Mouse (Mus musculus) frontal cortex, postnatal 10 days (tissue): ENCODE data around the gene Akt3.
A peak's percentile ranks its signal among the peaks of the same experiment; 100 is the strongest.

Experiments used
- DNase-seq, 2 experiments: peaks; one replicate each; pipeline ENCODE4 v3.0.0; 2022; ENCODE audit warnings: low spot score in 2 of 2, mixed read lengths in 1 of 2

The Akt3 gene

DNA sequence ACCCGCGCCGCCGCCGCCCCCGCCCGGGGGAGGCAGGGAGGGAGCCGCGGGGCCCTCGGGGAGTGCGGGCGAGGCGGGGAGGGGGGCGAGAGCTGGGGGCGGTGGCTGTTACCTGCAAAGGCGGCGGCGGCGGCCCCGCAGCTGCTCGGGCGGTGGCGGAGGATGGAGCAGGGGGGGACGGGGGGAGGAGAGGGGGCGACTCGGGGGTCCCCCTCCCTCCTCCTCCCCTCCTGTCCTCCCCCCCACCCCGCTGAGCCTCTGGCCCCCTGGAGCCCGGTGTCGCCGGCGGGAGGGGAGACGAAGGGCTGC, at the start of gene Akt3:
Gene Akt3 (minus strand): TSS at position 170 of the 309 bp plus-strand sequence.
- no peak for DNase-seq

DNA sequence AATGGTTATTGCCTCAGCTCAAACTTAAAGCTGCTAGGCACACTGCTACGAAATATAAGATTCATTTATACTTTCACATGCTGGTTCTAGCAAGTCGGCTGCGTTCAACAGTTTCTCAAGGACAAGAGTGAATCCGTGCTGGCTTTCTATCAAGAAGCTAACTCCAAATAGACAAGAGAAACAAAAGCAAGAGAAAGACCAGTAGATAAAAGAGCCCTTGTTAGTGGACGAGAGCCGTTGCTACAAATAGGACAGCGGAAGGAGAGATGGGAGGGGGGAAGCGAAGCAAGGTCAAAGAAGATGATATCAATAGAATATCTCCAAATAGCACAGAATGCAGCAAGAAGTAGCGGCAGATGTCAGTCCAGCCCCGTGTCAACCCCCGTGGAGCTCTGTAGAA, 49.5 kb upstream of the Akt3 start:
- DNase-seq: peak; percentile 17 to 20

DNA sequence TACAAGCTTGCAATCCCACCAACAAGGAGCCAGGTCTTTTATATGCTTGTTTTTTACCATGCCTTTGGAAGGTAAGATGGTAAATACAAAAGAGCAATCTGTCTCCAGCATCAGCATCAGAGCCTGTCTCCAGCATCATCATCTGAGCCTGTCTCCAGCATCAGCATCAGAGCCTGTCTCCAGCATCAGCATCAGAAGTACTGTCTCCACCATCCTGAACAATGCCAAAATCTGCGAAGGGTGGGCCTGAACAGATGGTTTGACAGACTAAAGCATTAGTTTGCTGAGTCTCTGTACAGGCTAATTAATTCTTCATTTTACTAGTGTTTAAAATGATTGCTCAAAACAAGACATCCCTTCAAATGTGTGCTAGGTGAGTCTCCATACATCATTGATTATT, 40.2 kb upstream of the Akt3 start:
- DNase-seq: no peak

DNA sequence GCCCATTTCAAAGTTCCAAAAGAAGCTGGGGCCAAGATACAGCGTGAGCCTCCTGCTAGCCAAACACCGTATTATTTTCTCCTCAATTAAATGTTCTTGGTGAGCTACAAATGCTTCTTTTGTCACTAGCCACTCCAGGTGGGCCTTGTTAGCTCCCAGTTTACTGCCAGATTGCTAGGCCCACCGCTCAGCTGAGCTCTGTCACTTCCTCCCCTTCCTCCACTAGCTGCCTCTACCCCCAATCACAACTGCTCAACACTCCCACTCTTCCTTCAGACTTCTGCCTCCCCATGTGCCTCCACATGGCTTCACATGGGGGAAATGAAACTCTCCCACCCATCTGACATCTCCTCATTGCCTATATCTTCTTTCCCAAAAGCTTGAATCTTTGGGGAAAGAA, 28.8 kb upstream of the Akt3 start:
- DNase-seq: no peak

DNA sequence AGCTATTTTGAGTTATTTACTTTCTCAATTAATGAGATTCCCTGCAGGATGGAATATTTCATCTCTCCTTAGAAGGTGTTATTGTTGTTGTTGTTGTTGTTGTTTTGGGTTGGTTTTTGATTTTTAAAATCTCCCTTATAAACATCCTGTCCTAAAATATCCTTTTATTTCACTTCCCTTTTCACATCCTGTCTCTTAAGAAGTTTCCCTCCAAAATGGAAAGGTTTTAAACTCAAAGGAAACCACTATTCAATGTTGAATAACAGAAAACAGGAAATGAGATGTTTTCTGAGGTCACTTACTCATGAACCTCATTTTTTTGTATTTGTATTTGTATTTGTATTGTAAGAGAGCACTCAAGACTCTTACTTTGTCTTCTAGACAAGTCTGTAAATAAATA, 23.9 kb upstream of the Akt3 start:
- no peak for DNase-seq

DNA sequence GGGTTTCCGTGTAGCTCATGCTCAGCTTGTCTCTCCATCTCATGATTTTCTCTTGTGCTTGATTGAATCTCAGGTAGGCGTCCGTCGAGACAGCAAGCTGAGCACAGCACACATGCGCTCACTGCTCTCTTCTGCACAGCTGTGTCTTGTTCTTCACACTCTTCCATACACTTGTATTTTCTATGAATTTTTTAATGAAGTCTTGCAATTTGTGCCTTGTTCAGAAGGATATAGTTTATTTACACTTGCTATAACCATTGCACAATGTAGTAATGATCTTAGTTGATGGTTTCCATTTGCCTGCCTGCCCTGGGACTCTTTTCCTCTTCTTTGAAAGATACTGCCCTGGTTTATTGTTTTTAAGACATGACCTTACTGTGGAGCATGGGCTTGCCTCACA, 19.4 kb upstream of the Akt3 start:
- DNase-seq: no peak

DNA sequence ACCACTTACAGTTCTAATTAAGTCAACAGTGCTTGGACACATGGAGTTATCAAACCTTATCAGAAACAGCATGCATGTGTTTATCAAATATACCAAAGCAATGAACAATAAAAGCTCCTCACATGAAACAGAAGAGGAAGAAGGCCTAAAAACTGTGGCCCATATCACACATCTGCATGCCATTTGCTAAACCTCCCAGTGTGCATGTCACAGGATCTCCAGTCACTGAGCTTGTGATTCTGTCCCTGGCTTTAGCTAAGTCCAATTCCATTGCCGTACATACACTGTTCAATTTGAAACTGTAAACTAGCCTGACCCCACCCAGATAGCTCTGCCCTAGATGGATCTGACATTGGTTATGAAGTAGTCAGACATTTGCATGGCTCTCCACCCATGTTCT, 9.6 kb upstream of the Akt3 start:
- no peak for DNase-seq

DNA sequence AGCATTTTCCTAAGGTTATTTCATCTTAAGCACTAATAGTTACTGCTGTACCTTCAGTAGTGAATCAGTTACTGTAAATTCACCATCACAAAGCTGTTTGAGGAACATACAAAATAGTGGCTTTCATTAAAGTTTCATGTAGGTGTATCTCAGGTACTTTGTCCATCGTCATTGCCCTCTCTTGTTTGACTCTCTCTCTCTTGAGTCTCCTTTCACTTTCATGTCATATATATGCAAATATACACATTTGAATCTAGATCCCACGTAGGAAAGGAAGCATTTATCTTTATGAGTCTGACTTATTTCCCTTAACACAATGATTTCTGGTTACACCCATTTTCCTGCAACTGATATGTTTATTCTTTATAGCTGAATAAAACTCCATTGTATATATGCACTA, 4.9 kb upstream of the Akt3 start:
- no peak for DNase-seq

DNA sequence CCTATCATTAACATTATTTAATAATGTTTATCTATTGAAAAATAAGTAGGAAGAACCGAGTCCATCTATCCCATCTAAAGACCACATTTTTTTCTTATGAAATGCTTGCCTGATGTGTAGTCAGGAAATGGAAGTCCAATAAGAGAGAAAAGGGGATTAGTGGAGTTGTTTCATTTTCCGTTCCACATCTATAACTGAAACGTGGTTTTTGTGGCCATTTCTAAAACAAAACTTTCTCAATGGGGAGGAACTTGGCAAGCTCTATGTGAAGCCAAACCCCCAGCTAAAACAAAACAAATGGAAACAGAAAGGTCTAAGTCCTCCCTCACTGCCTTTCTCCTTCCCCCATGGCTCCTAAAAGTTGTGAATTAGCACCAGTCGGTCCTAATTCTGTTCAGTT, 2.8 kb upstream of the Akt3 start:
- no peak for DNase-seq

DNA sequence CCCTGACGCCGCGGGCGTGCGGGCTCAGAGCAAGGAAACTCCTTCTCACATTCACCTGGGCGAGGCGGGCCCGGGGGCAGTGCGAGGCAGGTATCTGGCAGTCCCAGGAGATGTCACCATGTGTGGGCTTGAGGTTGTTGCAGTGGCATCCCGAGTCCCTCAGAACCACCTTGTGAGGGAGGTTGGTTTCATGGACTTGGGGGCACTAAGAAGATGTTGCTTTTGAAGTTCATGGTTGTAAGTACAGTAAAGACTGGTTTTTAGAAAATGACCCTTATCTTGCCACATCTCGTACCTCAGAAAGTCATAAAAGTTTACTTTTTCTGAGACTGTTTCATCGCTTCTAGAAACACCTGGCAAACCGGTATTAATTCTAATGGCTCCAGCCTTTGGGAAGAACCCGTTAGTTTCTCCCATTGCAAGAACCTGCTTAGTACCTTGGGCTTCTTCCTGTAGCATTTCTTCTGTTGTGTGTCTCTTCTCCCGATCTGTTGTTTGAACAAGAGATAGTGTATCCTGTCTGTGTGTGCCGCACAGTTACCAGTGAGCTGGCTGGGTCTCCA, 1.1 kb upstream of the Akt3 start:
- no peak for DNase-seq

DNA sequence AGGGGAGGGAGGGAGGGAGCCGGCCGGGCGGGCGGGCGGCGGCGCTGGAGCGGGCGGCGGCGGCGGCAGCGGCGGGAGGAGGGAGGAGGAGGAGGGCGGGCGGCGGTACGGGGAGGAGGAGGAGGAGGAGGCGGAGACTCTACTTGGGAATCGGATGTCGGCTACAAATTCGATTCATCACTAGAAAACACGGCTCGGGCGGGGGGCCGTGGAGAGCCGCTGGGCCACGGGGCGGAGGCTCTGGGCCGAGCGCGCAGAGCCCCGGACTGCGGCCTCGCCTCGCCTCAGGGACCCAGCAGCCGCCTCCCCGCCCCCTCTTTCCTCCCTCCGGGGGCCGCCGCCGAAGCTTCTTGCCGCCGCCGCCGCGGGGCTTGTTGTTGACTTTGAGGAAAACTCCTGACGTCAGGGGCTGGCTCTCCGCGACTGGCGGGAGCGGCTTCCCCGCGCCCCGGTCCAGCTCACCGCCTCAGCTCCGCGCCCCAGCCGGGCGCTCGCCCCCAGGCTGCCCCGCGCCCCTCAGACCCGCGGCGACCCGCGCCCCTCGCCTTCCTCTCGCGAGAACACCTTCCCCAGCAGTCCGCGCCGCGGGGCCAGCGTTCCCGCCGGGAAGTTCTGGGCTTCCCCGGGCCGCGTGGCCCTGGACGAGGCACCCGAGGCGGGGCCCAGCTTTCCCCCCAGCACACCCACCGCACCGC, 487 bp upstream of the Akt3 start:
- DNase-seq: peak; percentile 76 to 81

DNA sequence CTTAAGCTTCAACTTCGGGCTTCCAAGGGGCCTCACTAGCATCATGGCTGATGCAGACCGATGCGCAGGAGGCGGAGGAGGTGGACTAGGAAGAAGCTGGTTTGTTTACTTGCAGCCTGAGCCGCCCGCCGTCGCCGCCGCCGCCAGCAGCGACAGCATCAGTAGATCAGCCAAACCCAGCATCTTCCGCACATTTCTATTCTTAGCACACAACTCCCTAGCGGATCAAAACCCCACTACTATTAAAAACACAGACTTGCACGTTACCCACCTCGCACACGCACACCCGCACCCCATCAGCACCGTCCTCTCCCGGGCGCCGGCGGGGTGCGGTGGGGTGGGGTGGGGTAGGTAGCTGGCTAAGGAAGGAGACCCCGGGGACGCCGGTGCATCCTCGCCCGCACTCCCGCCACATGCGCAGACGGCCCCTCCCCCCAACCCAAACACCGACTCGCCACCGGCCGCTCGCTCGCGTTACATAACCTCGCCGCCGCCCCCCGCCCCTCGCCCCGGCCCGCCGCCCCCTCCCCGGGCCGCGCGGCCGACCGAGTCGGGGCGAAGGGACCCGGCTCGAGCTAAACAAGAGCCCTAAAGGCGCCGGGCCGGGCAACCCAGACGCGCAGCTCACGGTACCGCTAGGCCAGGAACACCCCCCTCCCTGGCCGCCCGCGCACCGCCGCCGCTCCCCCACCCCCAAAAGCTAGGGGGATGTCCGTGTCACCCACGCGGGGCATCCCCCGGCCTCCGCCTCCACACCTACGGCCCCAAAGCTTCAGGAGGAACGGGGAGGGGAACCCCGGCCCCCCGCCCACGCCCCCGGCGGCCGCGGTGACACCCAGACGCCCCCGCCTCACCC, 597 bp downstream of the Akt3 start:
- DNase-seq: peak; percentile 67 to 73

DNA sequence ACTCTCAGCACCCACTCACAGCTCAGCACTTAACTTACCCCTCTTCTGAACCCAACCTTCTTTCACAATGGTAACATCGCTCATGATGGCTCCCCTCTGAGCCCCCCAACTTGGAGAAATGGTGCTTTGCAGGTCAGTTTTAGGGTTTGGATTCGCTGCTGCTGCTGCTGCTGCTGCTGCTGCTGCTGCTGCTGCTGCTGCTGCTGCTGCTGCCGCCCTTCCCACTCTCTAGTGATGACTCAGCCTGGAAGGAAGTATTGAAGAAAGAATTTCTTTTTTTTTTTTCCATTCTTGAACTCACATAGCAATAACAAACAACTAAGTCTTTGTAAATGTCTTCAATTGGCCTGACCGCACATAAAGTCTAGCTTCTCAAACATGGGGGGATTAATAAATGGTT, 9.4 kb downstream of the Akt3 start:
- no peak for DNase-seq

DNA sequence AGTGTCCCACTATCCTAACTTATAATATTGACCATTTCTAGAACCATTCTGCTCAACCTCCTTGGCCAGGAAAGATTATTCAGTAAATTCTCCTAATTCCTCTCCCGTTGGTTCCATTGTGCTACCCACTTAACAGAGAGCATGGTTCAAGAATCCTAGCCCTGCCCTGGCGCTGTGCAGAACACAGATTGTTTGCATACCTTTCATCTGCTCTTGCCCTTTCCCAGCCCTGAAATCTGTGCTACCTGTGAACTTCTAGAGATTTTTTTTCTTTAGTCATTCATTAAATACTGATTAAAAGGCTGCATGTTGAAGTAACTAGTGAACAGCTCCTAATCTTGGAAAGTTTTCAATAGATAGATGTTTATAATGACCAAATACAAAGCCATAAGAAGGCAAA, 19.6 kb downstream of the Akt3 start:
- no peak for DNase-seq

DNA sequence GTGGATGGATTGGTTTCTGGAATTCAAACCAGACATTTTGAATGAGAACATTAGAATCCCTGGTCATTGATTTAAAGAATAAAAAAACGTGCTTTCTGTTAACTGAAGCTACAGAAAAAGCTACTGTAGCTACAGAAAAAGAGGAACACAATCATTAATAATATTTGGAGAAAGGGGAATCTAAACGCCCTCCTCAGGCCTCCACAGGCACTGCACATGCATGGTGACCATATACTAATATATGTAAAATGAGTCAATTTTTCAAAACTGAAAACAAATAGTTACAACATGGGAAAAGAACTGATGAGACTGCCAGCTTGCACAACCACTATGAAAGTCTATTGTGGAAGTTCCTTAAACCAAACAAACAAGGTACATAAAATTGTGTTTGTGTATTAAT, 21.3 kb downstream of the Akt3 start:
- DNase-seq: no peak

DNA sequence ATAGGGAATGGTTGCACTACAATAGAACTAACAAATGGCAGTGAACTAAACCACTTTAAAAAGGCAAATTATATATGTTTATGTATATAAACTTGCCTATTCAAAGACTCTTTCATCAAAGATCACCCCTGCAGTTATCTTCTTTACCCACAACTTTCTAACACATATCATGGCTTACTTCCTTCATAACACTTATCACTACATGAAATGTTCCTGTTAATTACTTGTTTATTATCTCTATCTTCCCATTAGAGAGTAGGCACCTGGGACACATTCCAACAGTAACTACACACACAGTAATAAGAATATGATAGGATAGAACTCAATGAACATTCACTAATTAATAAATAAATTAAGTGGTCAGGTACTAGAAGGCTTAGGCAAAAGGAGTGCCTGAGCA, 21.8 kb downstream of the Akt3 start:
- DNase-seq: no peak

DNA sequence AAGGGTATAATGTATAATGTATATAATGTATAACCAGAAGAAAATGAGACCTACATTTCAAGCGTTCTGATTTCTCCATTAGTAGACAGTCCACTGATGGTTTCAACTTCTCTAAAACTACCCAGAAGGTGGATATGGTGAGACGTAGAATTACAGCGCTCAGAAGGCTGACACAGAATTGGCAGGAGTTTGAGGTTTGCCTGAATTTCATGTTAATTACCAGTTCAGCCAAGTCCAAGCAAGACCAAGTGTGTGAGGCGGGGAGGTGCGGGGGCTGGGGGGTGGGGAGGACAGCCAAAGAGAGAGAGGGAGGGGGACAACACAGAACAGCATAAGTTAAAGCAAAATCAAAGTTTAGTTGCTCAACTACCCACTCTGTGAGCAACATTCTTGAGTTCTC, 23.5 kb downstream of the Akt3 start:
- DNase-seq: no peak

DNA sequence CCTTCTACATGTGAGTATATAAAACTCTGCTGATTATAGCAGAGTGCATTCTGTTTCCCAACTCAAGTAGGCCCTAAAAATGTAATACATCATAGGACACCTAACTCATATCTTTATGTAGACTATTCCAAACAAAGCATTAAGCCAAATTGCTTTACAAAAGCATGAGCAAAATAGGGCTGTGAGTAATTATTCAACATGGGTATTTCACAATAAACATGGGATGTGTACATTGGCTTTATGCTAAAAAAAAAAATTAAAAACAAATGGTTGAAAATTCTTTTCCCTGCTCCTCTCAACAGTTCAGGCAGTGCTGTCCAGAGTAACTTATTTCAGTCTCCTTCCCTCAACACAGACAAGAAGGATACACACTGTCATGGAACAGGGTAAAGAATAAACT, 26.9 kb downstream of the Akt3 start:
- DNase-seq: no peak

DNA sequence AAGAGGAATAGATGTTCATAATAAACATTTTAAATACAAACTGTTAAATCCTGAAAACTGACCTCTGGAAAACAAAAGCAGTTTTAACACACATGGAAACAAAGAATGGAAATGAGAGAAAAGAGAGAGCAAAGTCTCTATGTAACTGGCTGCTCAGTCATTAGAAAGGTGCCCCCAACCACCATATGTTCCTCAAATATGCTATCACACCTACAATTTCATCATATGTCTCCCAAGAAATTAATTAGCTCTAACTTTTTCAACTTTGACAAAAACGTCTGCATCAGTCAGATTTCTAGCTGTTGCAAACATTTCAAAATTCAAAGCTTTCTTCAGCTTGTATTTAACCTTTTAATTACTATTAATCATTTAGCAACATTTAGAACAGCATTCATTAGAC, 59.0 kb downstream of the Akt3 start:
- DNase-seq: no peak

DNA sequence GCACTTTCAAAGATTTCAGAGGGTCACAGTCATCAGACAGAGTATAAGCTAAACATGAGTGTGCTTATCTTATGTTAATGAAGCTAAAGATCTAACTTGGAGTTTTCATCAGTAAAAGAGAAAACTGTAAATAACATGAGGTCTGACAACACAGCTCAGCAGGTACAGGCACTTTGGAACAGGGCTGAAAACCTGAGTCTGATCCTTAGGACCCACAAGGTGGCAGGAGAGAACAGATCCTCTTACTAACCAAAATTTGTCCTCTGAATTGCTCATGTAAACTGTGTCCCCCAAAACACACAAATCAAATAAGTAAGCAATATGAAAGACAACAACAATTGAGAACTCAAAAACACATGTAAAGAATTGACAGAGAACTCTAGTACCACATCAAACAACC, 62.8 kb downstream of the Akt3 start:
- DNase-seq: no peak

DNA sequence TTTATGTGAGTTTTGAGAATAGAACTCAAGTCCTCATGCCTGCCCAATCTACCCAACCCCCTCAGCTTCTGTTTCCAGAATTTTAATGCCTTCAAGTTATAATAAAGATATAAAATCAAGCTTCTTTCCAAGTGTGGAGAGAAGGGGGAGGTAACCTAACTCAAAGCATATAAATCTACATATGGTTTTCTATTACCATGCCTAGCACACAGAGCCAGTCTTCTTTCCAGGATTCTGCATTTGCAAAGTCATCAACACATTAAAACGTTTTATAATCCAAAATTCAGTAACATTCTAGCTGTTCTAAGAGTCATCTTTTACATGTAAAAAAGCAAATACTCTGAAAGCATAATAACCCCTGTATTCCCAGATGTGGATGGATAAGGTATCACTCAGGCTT, 63.7 kb downstream of the Akt3 start:
- no peak for DNase-seq

DNA sequence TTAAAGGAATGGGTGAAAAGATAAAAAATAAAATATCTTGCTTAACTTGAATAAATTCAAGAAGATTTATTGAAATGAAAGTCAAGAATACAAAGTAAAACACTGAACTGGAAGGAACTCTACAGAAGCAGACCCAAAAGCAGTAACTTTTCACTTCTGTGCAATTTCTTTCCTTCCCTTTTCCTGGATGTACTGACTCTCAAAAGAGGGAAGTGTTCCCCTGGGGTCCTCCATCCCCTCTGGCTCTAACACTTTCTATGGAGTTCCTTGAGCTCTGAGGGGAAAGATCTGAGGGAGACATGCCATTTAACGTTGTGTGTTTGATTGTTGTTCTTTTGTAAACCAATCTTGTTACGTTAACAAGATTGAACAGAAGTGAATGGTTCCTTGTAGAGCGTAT, 66.4 kb downstream of the Akt3 start:
- DNase-seq: no peak

DNA sequence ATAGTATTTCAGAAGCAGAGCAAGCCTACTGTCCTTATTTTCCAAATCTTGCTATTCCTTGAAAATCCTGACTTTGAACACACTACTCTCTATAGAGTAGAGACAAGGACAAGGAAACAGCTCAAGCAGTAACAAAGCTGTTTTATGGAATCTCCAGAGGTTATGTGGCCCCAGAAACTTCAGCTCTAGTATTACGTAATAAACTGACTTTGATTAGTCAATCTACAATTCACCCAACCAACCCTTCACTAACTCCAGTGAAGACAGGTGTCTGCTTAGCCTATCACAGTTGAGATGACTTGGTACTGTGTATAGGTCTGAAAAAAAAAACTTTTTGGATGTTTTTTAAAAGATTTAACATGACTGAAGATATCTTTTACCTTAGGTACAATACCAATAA, 67.6 kb downstream of the Akt3 start:
- DNase-seq: no peak
